Mouse (Mus musculus): ENCODE results near the gene Tnfsf10.
"Not testable (repeated sequence)": the region's sequence is repeated elsewhere in the genome, so short reads cannot be mapped to it uniquely, and the experiment has no call there.

- not testable (repeated sequence) for TF ChIP-seq CTCF (IDR thresholded peaks at IDR 0.05; ENCODE audit: low read depth, low read length); POLR2A (IDR thresholded peaks at IDR 0.05; ENCODE audit: borderline replicate concordance, low read depth, low read length)
Measured at GRCm38 (mm10) chr3:27291411-27291810, 25.4 kb upstream of the Tnfsf10 start.

Data from bone marrow macrophage, adult 2 months (primary cell).